Mouse (Mus musculus) left cerebral cortex, adult 18-20 months (tissue): ENCODE measurements around the gene Arid4a. TPM values are rescaled to one million over a fixed set of nuclear protein-coding genes. Genes with fewer than 3 reads are reported as not detected.

Experiments
- DNase-seq, 2 experiments: peaks; one replicate each; pipeline ENCODE4 v3.0.0; 2021 to 2022; ENCODE audit warnings: low spot score in 2 of 2, mixed read lengths in 1 of 2
- total RNA-seq, 2 experiments: library from RNA; stranded (reverse); gene quantifications; 2 replicates each; pipeline ENCODE4 v1.2.3; 2021

The Arid4a gene
- total RNA-seq, 2 experiments from 2014 or later, result 37.2 to 38.9 TPM

GRCm38 (mm10) chr12:71139258-71139828 is 123.6 kb downstream of the Arid4a start:
- no peak for DNase-seq

- DNase-seq, result no peak
These were observed 125.4 kb downstream of the Arid4a start for GRCm38 (mm10) chr12:71141189-71141588.

DNA sequence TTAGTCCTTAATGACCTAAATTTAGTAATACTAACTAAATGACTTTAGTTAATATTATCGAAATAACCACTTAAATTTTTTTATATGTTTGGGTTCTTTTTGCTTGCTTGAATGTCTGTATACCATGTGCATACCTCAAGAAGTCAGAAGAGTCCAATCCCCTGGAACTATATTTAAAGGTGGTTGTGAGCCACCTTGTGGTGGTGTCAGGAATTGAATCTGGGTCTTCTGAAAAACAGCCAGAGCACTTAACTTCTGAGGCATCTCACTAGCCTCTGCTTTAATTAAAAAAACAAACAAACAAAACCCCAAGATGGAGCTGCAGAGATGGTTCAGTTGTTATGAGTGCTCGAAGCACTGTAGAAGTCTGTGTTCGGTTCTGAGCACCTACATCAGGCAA is 131.9 kb downstream of the Arid4a start:
- peak; percentile 33 to 53 for DNase-seq

Other genes starting within 250 kb of the Arid4a start
- gene Frmd6, start 190.5 kb upstream of the Arid4a start, total RNA-seq, result 10 to 100 TPM; 54.6 to 58.1 TPM
- 100 to 1,000 TPM; 165 to 169 TPM for gene Actr10, start 78.1 kb upstream of the Arid4a start, total RNA-seq
- gene Psma3, start 41.4 kb upstream of the Arid4a start, total RNA-seq, result 100 to 1,000 TPM; 177 to 197 TPM
- gene Tomm20l, start 95.4 kb downstream of the Arid4a start, total RNA-seq, result not detected
- gene Timm9, start 120.7 kb downstream of the Arid4a start, total RNA-seq, result 10 to 100 TPM; 58.9 to 61.0 TPM
- gene 2700049A03Rik, start 120.9 kb downstream of the Arid4a start, total RNA-seq, result 1 to 10 TPM; 5.2 to 5.7 TPM